Mouse (Mus musculus): Measurements from ENCODE around the gene AF067061. TPM values are rescaled to one million over a fixed set of nuclear protein-coding genes. Genes with fewer than 3 reads are reported as not detected.
A peak's percentile ranks its signal among the peaks of the same experiment; 100 is the strongest.
"Not testable (repeated sequence)": the region's sequence is repeated elsewhere in the genome, so short reads cannot be mapped to it uniquely, and the experiment has no call there.

Gene AF067061
- not detected in 2 replicates for total RNA-seq (2014; rRNA removed)
- polyA plus RNA-seq (2015; fragmentation: Nextera tagmentation; extraction: Ambion mirVana): not detected in 2 replicates

DNA sequence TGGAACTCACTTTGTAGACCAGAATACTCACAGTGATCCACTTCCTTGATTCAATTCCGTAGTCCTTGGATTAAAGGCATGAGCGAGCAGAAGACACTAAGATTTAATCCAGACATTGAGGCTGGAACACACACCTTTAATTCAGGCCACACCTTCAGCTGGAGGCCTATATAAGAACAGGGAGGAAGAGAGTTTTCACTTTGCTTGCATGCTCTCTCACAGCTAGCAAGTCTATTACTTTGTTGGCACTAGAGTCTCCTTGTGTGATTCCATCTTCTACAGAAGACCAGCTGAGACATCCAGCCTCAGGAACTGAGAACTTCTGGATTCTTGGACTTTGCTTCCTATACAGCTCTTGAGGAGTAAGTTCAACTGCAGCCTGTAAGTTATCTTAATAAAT is at the start of gene AF067061:
Gene AF067061, plus strand, starts transcription at position 245 of the 400 bp plus-strand sequence.
- not testable (repeated sequence) for H3K9me3 ChIP-seq (ENCODE audit: low read length); H3K9ac ChIP-seq (replicated peaks; ENCODE audit: low read length); H3K4me3 ChIP-seq (ENCODE audit: low read length); H3K36me3 ChIP-seq (ENCODE audit: insufficient read depth, low read length); H3K27me3 ChIP-seq (ENCODE audit: insufficient read depth, low read length); DNase-seq (ENCODE audit: low spot score); H3K27ac ChIP-seq; H3K4me2 ChIP-seq (ENCODE audit: low read depth, low read length); H3K4me1 ChIP-seq (ENCODE audit: insufficient read depth, low read length); ATAC-seq
- WGBS: 92% methylated on average over 2 of the region's 2 CpGs

- ATAC-seq; H3K27me3 ChIP-seq (ENCODE audit: insufficient read depth, low read length); H3K4me3 ChIP-seq (ENCODE audit: low read length); H3K36me3 ChIP-seq (ENCODE audit: insufficient read depth, low read length); DNase-seq (ENCODE audit: low spot score); H3K27ac ChIP-seq; H3K4me1 ChIP-seq (ENCODE audit: insufficient read depth, low read length); H3K4me2 ChIP-seq (ENCODE audit: low read depth, low read length); H3K9ac ChIP-seq (replicated peaks; ENCODE audit: low read length); H3K9me3 ChIP-seq (ENCODE audit: low read length): not testable (repeated sequence)
- no CpG with 5 or more reads among the region's 2 CpGs for WGBS
Measured at GRCm38 (mm10) chr13:120215847-120216246, 47.1 kb upstream of the AF067061 start, which contains the start of gene Gm21762. Gene Gm21762, minus strand, starts transcription at chr13:120215947.

DNA sequence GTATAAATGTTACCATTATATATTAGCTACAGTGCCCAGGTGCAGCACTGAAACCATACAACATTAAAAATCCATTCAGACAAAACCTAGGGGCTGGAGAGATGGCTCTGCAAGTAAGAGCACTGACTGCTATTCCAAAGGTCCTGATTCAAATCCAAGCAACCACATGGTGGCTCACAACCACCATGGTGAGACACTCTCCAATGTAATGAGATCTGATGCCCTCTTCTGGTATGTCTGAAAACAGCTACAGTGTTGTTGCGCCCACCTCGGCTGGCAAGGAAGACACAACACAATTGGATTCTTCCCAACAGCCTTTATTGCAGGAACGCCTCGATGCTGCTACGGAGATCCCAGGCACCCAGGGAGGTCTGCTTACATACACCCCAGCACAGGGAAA is 42.0 kb upstream of the AF067061 start:
- H3K4me1 ChIP-seq (ENCODE audit: insufficient read depth, low read length): not testable (repeated sequence)

DNA sequence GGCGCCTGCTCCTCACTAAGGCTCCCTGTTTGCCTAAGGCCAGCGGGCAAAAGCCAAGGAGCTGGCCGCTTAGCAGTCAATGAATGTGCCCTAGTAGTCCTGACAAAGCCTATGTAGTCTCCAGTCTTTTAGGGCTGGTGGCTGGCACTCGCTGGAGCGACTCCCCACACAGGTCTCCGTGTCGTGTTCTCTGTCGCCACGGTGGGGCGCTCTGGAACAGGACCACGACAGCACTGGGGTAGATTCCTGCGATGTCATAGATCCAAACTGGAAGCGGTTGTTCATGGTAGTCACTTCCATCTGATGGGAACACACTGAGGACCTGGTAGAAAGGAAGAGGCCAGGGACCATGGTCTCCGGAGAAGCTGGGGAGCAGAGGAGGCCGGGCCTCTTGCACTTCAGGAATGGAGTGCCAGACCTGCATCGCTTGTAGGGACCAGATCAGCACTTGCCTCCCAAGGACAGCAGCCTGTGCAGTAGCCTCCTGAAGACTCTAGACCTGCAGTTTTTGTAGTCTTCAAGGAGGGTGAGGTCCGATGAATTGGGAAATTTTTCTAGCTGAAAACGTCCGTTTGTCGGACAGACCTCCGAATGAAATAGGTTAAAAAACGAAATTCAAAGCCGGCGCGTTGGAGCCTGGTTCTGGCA is 39.8 kb upstream of the AF067061 start:
- H3K27me3 ChIP-seq (ENCODE audit: insufficient read depth, low read length); H3K4me3 ChIP-seq (ENCODE audit: low read length); H3K9me3 ChIP-seq (ENCODE audit: low read length); ATAC-seq; DNase-seq (ENCODE audit: low spot score); H3K9ac ChIP-seq (replicated peaks; ENCODE audit: low read length); H3K4me1 ChIP-seq (ENCODE audit: insufficient read depth, low read length); H3K36me3 ChIP-seq (ENCODE audit: insufficient read depth, low read length); H3K4me2 ChIP-seq (ENCODE audit: low read depth, low read length); H3K27ac ChIP-seq: not testable (repeated sequence)
- 94% methylated on average over 16 of the region's 25 CpGs for WGBS

More for the DNA sequence above, 42.0 kb upstream of the AF067061 start:
- 84% methylated on average over 5 of the region's 5 CpGs for WGBS
- not testable (repeated sequence) for H3K27me3 ChIP-seq (ENCODE audit: insufficient read depth, low read length); H3K36me3 ChIP-seq (ENCODE audit: insufficient read depth, low read length); H3K27ac ChIP-seq; H3K9ac ChIP-seq (replicated peaks; ENCODE audit: low read length); H3K4me3 ChIP-seq (ENCODE audit: low read length); DNase-seq (ENCODE audit: low spot score); ATAC-seq; H3K4me2 ChIP-seq (ENCODE audit: low read depth, low read length); H3K9me3 ChIP-seq (ENCODE audit: low read length)

DNA sequence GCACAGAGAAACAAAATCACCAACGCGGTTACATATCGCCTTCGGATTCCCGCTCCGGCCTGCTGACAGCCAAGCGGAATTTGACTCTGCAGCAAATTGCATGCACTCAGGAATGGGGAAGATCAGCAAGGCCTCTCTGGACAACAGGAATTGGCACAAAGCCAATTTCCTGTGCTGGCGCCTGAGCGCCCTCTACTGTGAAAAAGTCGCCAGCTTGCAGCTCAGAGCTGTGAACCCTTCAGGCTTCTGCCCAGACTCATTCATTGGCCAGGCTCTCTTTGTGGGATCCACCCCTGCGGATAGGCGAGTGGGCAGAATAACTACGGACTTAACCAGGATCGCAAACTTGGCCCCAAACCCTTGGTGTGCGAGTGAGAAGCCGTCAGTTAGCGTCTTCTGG is 31.1 kb upstream of the AF067061 start:
- not testable (repeated sequence) for H3K4me1 ChIP-seq (ENCODE audit: insufficient read depth, low read length); H3K9ac ChIP-seq (replicated peaks; ENCODE audit: low read length); H3K27me3 ChIP-seq (ENCODE audit: insufficient read depth, low read length); H3K36me3 ChIP-seq (ENCODE audit: insufficient read depth, low read length); H3K4me3 ChIP-seq (ENCODE audit: low read length); H3K9me3 ChIP-seq (ENCODE audit: low read length); H3K27ac ChIP-seq; DNase-seq (ENCODE audit: low spot score); H3K4me2 ChIP-seq (ENCODE audit: low read depth, low read length)
- ATAC-seq: 0 out of 2 replicates have a peak, but pooled peaks have one; percentile 24
- WGBS: 94% methylated on average over 17 of the region's 17 CpGs

DNA sequence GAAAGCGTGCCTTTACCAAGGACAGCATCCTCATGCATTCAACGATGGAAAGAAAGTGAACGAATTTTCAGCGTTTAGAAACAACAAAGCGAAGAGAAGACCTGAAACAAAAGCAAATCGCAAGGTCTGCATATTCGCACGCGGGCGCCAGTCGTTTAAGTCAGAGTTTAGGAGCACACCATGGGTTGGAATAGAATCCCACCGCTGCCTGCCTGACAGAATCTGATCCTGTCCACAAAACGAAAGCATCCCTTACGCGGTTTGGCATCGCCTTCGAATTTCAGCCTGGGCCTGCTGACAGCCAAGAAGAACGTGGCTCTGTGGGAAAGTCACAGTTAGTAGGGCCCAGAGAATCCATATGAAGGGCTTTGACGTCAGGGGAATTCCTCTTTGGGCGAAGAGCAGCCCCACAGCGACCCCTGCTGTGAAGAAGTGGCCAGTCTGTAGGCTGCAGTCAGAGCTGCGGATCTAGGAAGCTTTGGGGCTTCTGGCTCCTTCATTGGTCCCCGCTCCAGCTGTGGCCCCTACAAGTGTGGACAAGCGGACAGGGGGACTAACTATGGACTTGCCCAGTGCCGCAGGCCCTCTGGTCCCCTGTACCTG is 30.4 kb upstream of the AF067061 start:
- H3K27me3 ChIP-seq (ENCODE audit: insufficient read depth, low read length); DNase-seq (ENCODE audit: low spot score); ATAC-seq; H3K9me3 ChIP-seq (ENCODE audit: low read length); H3K4me1 ChIP-seq (ENCODE audit: insufficient read depth, low read length); H3K36me3 ChIP-seq (ENCODE audit: insufficient read depth, low read length); H3K4me3 ChIP-seq (ENCODE audit: low read length); H3K9ac ChIP-seq (replicated peaks; ENCODE audit: low read length); H3K4me2 ChIP-seq (ENCODE audit: low read depth, low read length); H3K27ac ChIP-seq: not testable (repeated sequence)
- 78% methylated on average over 13 of the region's 25 CpGs for WGBS

- not testable (repeated sequence) for H3K36me3 ChIP-seq (ENCODE audit: insufficient read depth, low read length); ATAC-seq; H3K27me3 ChIP-seq (ENCODE audit: insufficient read depth, low read length); H3K9ac ChIP-seq (replicated peaks; ENCODE audit: low read length); DNase-seq (ENCODE audit: low spot score); H3K4me3 ChIP-seq (ENCODE audit: low read length); H3K4me2 ChIP-seq (ENCODE audit: low read depth, low read length); H3K27ac ChIP-seq; H3K4me1 ChIP-seq (ENCODE audit: insufficient read depth, low read length); H3K9me3 ChIP-seq (ENCODE audit: low read length)
Measured at GRCm38 (mm10) chr13:120238811-120239210, 24.1 kb upstream of the AF067061 start, which contains the start of gene Gm21731. Gene Gm21731, plus strand, starts transcription at chr13:120239111.

GRCm38 (mm10) chr13:120251208-120251924 is 11.5 kb upstream of the AF067061 start:
- H3K9me3 ChIP-seq (ENCODE audit: low read length); H3K4me3 ChIP-seq (ENCODE audit: low read length); H3K36me3 ChIP-seq (ENCODE audit: insufficient read depth, low read length); H3K4me1 ChIP-seq (ENCODE audit: insufficient read depth, low read length); DNase-seq (ENCODE audit: low spot score); H3K27me3 ChIP-seq (ENCODE audit: insufficient read depth, low read length); ATAC-seq; H3K27ac ChIP-seq; H3K9ac ChIP-seq (replicated peaks; ENCODE audit: low read length); H3K4me2 ChIP-seq (ENCODE audit: low read depth, low read length): not testable (repeated sequence)
- WGBS: 78% methylated on average over 2 of the region's 3 CpGs

DNA sequence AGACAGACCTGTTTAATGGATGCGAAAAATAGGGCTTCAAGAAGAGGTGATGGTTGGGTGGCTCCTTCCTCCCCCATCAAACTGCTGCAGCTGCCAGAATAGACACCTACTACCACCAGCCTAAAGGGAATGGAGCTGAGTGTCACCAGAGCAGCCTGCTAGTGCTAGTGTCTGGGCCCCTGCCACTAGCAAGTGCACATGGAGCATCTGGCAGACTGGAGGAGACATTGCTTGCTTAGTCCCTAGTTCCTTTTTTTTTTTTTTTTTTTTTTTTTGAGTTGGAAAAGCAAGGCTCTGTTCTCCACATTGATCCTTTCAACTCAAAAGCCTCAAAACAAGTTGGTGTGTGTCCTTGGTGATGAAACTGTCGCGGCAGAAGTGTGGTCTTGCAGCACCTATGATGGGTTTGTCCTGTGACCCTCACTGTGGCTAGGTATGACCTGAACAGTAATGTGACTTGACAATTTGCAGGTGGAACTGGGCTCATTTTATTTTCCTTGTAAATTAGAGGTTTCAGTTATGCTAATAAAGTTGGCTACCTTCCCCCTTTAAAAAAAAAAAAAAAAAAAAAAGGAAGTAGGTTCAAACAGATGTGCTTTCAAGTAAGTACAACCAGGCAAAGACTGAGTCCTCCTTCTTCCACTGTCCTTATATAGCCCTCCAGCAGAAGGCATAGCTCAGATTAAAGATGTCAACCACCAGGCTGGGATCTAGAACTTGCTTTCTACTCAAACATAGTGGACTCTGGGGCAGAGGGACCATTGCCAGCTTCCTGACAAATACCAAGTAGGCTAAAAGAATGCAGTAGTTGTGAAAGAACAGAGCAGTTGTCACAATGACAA is 3.9 kb upstream of the AF067061 start:
- ATAC-seq; H3K4me3 ChIP-seq (ENCODE audit: low read length); H3K4me2 ChIP-seq (ENCODE audit: low read depth, low read length); H3K36me3 ChIP-seq (ENCODE audit: insufficient read depth, low read length); H3K4me1 ChIP-seq (ENCODE audit: insufficient read depth, low read length); H3K27ac ChIP-seq; DNase-seq (ENCODE audit: low spot score); H3K9ac ChIP-seq (replicated peaks; ENCODE audit: low read length); H3K27me3 ChIP-seq (ENCODE audit: insufficient read depth, low read length); H3K9me3 ChIP-seq (ENCODE audit: low read length): not testable (repeated sequence)
- 90% methylated on average over 3 of the region's 3 CpGs for WGBS
